Mouse (Mus musculus) forebrain, embryonic 15.5 days (tissue): ENCODE data around the gene Cmtm7. TPM values are rescaled to one million over a fixed set of nuclear protein-coding genes. Genes with fewer than 3 reads are reported as not detected.
A peak's percentile ranks its signal among the peaks of the same experiment; 100 is the strongest.
"Not testable (repeated sequence)": the region's sequence is repeated elsewhere in the genome, so short reads cannot be mapped to it uniquely, and the experiment has no call there.

Source experiments
- ATAC-seq: fragments of 200-750 bp; cut with Nextera tagmentation; replicated peaks from 2 replicates; pipeline ENCODE4 v1.8.0; 2017; ENCODE audit warnings: mild to moderate bottlenecking, moderate TSS enrichment, moderate library complexity
- H3K27ac ChIP-seq: fragments of 300-500 bp; sonication (generic); replicated peaks from 2 replicates; pipeline ENCODE4 v1.5.1; 2015; ENCODE audit warnings: mild to moderate bottlenecking, inconsistent platforms
- H3K27me3 ChIP-seq: fragments of 300-500 bp; sonication (generic); 2 replicates; pipeline ENCODE4 v1.6.1; 2015; ENCODE audit warnings: inconsistent platforms
- H3K36me3 ChIP-seq: fragments of 300-500 bp; sonication (generic); 2 replicates; pipeline ENCODE4 v1.6.1; 2015; ENCODE audit warnings: mild to moderate bottlenecking, inconsistent platforms
- H3K4me1 ChIP-seq: fragments of 300-500 bp; sonication (generic); 2 replicates; pipeline ENCODE4 v1.6.1; 2015; ENCODE audit warnings: inconsistent platforms
- H3K4me2 ChIP-seq: fragments of 300-500 bp; sonication (generic); replicated peaks from 2 replicates; pipeline ENCODE4 v1.6.1; 2015; ENCODE audit warnings: mild to moderate bottlenecking, inconsistent platforms
- H3K4me3 ChIP-seq: fragments of 300-500 bp; sonication (generic); 2 replicates; pipeline ENCODE4 v1.5.1; 2015; ENCODE audit warnings: mild to moderate bottlenecking, inconsistent platforms
- H3K9ac ChIP-seq: fragments of 300-500 bp; sonication (generic); replicated peaks from 2 replicates; pipeline ENCODE4 v1.6.1; 2015; ENCODE audit warnings: mild to moderate bottlenecking, inconsistent platforms
- H3K9me3 ChIP-seq: fragments of 300-500 bp; sonication (generic); 2 replicates; pipeline ENCODE4 v1.6.1; 2016; ENCODE audit warnings: inconsistent platforms
- WGBS: fragments of 180-500 bp; shearing (Covaris S2); methylation state at CpG from one replicate; pipeline ENCODE4 v1.1.7; 2015; ENCODE audit warnings: mixed read lengths; 5-methylcytosine and 5-hydroxymethylcytosine counted together
- polyA plus RNA-seq: library from polyadenylated mRNA; unstranded; fragments of >200 nt; fragmentation: Nextera tagmentation; extraction: Ambion mirVana; gene quantifications from 2 replicates; pipeline ENCODE4 v1.2.1, GENCODE M21; 2015

Cmtm7 gene
- polyA plus RNA-seq, 1 experiment from 2014 or later: 15.2 TPM

DNA sequence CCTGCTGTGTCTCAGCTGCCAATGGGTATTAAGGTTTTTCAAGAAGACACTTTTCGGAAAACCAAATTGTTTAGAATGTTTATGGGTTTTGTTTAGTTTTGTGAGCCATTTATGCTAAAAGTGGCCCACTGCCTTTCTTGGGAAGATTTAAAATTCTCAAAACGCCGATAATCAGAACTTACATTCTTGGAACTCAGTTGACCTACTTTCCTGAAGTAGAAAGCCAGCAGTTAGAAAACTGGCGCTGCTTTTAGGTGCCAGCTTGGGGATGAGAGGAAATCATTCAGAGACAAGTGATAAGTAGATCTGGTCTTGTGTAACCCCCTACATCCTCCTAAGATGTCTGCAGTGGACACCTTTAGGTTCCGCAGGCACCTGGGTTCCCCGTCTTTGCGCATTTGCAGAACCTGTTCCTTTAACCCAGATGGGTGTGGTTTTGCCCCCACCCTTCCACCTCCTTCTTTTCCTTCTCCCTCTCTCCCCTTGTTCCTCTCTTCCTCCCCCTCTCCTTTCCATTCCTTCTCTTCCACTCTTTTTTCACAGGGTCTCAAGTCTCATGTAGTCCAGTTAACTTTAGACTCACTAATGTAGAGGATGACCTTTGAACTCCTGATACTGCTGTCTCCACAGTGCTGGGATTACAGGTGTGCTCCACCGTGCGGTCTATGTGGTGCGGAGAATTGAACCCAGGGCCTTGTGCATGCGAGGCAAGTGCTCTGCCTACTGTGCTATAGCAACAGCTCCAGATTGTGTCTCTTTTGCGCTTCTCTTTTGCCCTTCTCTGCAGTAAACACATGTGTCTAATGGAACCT is 49.6 kb downstream of the Cmtm7 start:
- no peaks in the 10 kb centered on the region for H3K27me3 ChIP-seq
- peak overlapping the region; percentile 82 for H3K9ac ChIP-seq
- no peaks in the 10 kb centered on the region for H3K36me3 ChIP-seq
- no peak for ATAC-seq
- peak overlapping the region; percentile 82; the same call in 1 of the 2 replicates for H3K27ac ChIP-seq
- H3K4me1 ChIP-seq: peaks cover 20% of the 10 kb centered on the region
- peak overlapping the region; percentile 74 for H3K4me2 ChIP-seq
- peak overlapping the region; percentile 82 for H3K4me3 ChIP-seq
- no peaks in the 10 kb centered on the region for H3K9me3 ChIP-seq
- 73% methylated on average over 12 of the region's 12 CpGs for WGBS

- H3K4me1 ChIP-seq: peaks cover 20% of the 10 kb centered on the region
- H3K9ac ChIP-seq: peak within 1 kb of the TSS; percentile 82
- H3K36me3 ChIP-seq: no peaks in the 10 kb centered on the region
- no peaks in the 10 kb centered on the region for H3K9me3 ChIP-seq
- WGBS: under 1% methylated on average over 49 of the region's 53 CpGs
- H3K4me3 ChIP-seq: peak within 1 kb of the TSS; percentile 82
- ATAC-seq: peak; percentile 90
- peak within 1 kb of the TSS; percentile 74 for H3K4me2 ChIP-seq
- no peaks in the 10 kb centered on the region for H3K27me3 ChIP-seq
- H3K27ac ChIP-seq: peak within 1 kb of the TSS; percentile 82
Observed at GRCm38 (mm10) chr9:114731011-114731755, 50.5 kb downstream of the Cmtm7 start, which contains the start of gene Cmtm6. TSS of gene Cmtm6 (plus strand) at chr9:114731116.

DNA sequence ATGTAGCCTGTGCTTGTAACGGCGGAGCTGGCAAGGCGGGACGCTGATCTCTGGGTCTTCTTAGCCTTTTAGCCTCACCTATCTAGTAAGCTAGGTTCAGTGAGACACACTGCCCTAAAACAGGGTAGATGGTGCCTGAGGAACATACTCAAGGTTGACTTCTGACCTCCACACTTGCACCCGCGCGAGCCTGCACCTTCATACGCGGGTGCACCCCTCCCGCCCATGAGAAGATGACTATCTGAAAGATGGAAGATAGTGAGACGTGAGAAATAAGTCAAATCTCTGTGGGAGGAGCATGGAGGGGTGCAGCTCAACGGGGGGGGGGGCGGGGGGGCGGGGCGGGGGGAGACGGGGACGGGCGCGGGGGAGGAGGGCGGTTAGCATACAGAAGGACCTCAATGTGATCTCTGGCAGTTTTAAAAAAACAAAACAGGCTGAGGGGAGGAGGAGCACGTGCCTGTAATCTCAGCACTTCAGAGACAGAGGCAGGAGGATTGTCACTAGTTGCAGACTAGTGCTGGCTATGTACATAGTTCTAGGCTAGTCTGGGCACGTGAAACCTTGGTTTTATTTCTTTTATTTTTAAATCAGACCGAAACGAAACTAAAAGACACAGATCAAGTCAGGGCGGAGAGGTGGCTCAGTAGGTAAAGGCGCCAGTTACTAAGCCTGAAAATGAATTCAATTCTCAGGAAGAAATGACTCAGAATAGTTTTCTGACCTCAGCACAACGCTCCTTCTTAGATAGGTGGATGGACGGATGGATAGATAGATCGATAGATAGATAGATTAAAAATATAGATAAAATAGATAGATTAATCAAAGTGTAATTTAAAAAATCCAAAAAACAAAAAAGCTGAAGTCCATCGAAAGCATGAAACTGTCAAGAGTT is 51.5 kb downstream of the Cmtm7 start:
- peaks cover 4% of the 10 kb centered on the region; the same call in 1 of the 2 replicates for H3K36me3 ChIP-seq
- WGBS: 41% methylated on average over 29 of the region's 30 CpGs
- peaks cover 20% of the 10 kb centered on the region for H3K4me1 ChIP-seq
- H3K9ac ChIP-seq: no peak overlapping the region
- no peaks in the 10 kb centered on the region for H3K27me3 ChIP-seq
- H3K9me3 ChIP-seq: no peaks in the 10 kb centered on the region
- no peak overlapping the region for H3K27ac ChIP-seq
- peak; percentile 6; the same call in 1 of the 2 replicates for ATAC-seq
- peak overlapping the region; percentile 74; the same call in 1 of the 2 replicates for H3K4me2 ChIP-seq
- H3K4me3 ChIP-seq: peak overlapping the region; percentile 82

- peaks cover 20% of the 10 kb centered on the region for H3K36me3 ChIP-seq
- H3K27me3 ChIP-seq, H3K27ac ChIP-seq, H3K9ac ChIP-seq, H3K9me3 ChIP-seq, ATAC-seq, H3K4me3 ChIP-seq, H3K4me2 ChIP-seq: not testable (repeated sequence)
- WGBS: 60% methylated on average over 2 of the region's 2 CpGs
- H3K4me1 ChIP-seq: peaks cover 18% of the 10 kb centered on the region
Observed at GRCm38 (mm10) chr9:114728432-114728831, 53.2 kb downstream of the Cmtm7 start.

DNA sequence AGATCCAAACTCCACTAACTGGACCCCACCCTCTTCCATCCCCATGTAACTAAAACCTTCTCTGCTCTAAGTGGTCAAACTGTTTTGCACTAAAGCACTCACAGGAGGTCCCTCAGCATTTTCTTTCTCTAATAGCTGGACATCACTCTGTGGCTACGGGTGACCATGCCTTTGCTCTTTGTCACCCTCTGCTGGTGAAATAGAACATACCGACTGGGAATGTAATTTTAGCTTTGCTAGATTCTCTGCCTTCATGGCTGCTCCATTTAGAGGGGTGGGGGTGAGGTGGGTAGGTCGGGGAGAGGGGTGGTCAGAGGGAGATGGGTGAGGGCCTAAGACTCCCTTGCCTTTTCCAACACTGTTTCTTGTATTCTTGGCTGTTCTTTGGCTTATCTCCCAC is 54.3 kb downstream of the Cmtm7 start:
- H3K27ac ChIP-seq: no peak overlapping the region
- H3K4me1 ChIP-seq: peaks cover 8% of the 10 kb centered on the region
- H3K9ac ChIP-seq: no peak overlapping the region
- H3K36me3 ChIP-seq: peaks cover 30% of the 10 kb centered on the region
- no peaks in the 10 kb centered on the region for H3K9me3 ChIP-seq
- no peak overlapping the region for H3K4me2 ChIP-seq
- no peaks in the 10 kb centered on the region for H3K27me3 ChIP-seq
- ATAC-seq: no peak
- WGBS: 1% methylated on average over 3 of the region's 3 CpGs
- H3K4me3 ChIP-seq: no peak overlapping the region

- peaks cover 94% of the 10 kb centered on the region for H3K36me3 ChIP-seq
- ATAC-seq: no peak
- 87% methylated on average over 18 of the region's 18 CpGs for WGBS
- no peak overlapping the region for H3K4me2 ChIP-seq
- no peaks in the 10 kb centered on the region for H3K4me1 ChIP-seq
- H3K9ac ChIP-seq: no peak overlapping the region
- no peaks in the 10 kb centered on the region for H3K27me3 ChIP-seq
- no peaks in the 10 kb centered on the region for H3K9me3 ChIP-seq
- no peak overlapping the region for H3K4me3 ChIP-seq
- no peak overlapping the region for H3K27ac ChIP-seq
Observed at GRCm38 (mm10) chr9:114716677-114717331, 64.9 kb downstream of the Cmtm7 start.

GRCm38 (mm10) chr9:114713481-114713880 is 68.2 kb downstream of the Cmtm7 start:
- ATAC-seq: no peak
- H3K27ac ChIP-seq: no peak overlapping the region
- WGBS: 95% methylated on average over 7 of the region's 7 CpGs
- H3K9me3 ChIP-seq: no peaks in the 10 kb centered on the region
- H3K4me3 ChIP-seq: no peak overlapping the region
- H3K36me3 ChIP-seq: peaks cover 84% of the 10 kb centered on the region
- H3K4me1 ChIP-seq: no peaks in the 10 kb centered on the region
- no peak overlapping the region for H3K9ac ChIP-seq
- no peak overlapping the region for H3K4me2 ChIP-seq
- H3K27me3 ChIP-seq: no peaks in the 10 kb centered on the region

GRCm38 (mm10) chr9:114710345-114710744 is 71.3 kb downstream of the Cmtm7 start:
- 76% methylated on average over 7 of the region's 7 CpGs for WGBS
- no peak for ATAC-seq
- H3K4me3 ChIP-seq: no peak overlapping the region
- no peak overlapping the region for H3K9ac ChIP-seq
- no peaks in the 10 kb centered on the region for H3K9me3 ChIP-seq
- H3K36me3 ChIP-seq: peaks cover 76% of the 10 kb centered on the region
- H3K4me1 ChIP-seq: no peaks in the 10 kb centered on the region
- no peaks in the 10 kb centered on the region for H3K27me3 ChIP-seq
- H3K27ac ChIP-seq: no peak overlapping the region
- no peak overlapping the region for H3K4me2 ChIP-seq

DNA sequence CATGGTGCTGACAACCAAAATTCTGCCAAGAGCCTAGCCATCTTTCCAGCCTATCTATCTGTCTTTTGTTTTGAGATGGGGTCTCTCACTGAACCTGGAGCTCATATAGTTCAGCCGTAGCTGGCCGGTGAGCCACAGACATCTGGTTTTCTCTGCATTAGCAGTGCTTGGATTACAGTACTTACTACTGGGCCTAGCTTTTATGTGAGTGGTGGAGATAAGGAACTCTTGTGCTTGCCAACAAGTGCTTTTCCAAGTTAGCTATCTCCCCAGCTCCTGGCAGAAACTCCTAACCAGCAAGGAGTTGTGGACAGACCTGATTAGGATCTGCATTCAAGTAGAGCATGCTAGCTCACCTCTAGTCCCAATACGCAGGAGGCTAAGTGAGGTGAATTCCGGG is 73.9 kb downstream of the Cmtm7 start:
- Histone ChIP-seq H3K4me3 (no peak overlapping the region), H3K27me3 (no peaks in the 10 kb centered on the region), H3K27ac (no peak overlapping the region), H3K4me1 (no peaks in the 10 kb centered on the region), H3K4me2 (no peak overlapping the region), H3K36me3 (peaks cover 57% of the 10 kb centered on the region), H3K9ac (no peak overlapping the region), H3K9me3 (no peaks in the 10 kb centered on the region)
- 97% methylated on average over 4 of the region's 4 CpGs for WGBS
- no peak for ATAC-seq
